ENCODE assay signal across 8 mouse cellular contexts in genomic region chr14:21831830-21832403, GRCm38 (mm10). TPM values are rescaled to one million over a fixed set of nuclear protein-coding genes. Genes with fewer than 3 reads are reported as not detected.
A peak's percentile ranks its signal among the peaks of the same experiment; 100 is the strongest.
DNase-seq lines count a peak whose midpoint lies in the region; ATAC-seq and TF ChIP-seq lines count a peak whose summit lies in the region.

No protein-coding gene starts in this region.

- H3K4me2 ChIP-seq in hindbrain, postnatal 0 days (ENCODE audit: low read depth, low read length) = peak overlapping the region; percentile 93

- H3K27ac ChIP-seq in hindbrain, postnatal 0 days = peak overlapping the region; percentile 92

- no peak for TF ChIP-seq CTCF in hindbrain, postnatal 0 days (IDR thresholded peaks at IDR 0.05; ENCODE audit: low read depth)

- H3K27me3 ChIP-seq in hindbrain, postnatal 0 days (ENCODE audit: insufficient read depth, low read length) = no peaks in the 10 kb centered on the region

- peak overlapping the region; percentile 72 for H3K9ac ChIP-seq in hindbrain, postnatal 0 days (replicated peaks; ENCODE audit: low read length)

- ATAC-seq in common myeloid progenitor, adult 5-6 weeks (replicated peaks; ENCODE audit: low read depth, poor library complexity, severe bottlenecking) = peak; percentile 36; the same call in 1 of the 2 replicates
- no peak for ATAC-seq in hindbrain, postnatal 0 days

- peaks cover 18% of the 10 kb centered on the region for H3K4me1 ChIP-seq in hindbrain, postnatal 0 days (ENCODE audit: insufficient read depth, low read length)

- peaks cover 11% of the 10 kb centered on the region for H3K36me3 ChIP-seq in hindbrain, postnatal 0 days (ENCODE audit: insufficient read depth, low read length)

- peak; percentile 24 for DNase-seq in kidney, adult 18-20 months
- DNase-seq in kidney, postnatal 4 days = no peak
- DNase-seq in hindbrain, postnatal 0 days (ENCODE audit: low spot score) = no peak
- DNase-seq in lung, postnatal 36 days = peak; percentile 71
- DNase-seq in embryo, embryonic 9.5 days (ENCODE audit: extremely low spot score) = no peak
- DNase-seq in thymus, postnatal 25 days = no peak
- DNase-seq in retina, embryonic 14.5 days (ENCODE audit: low spot score) = no peak

- no peaks in the 10 kb centered on the region for H3K9me3 ChIP-seq in hindbrain, postnatal 0 days (ENCODE audit: low read length)

- 1% methylated on average over 28 of the region's 28 CpGs for WGBS in hindbrain, postnatal 0 days

- H3K4me3 ChIP-seq in hindbrain, postnatal 0 days (ENCODE audit: low read length) = peak overlapping the region; percentile 92

RNA-seq across cellular contexts. Expression of gene Vdac2, which starts 6.9 kb away (rescaled TPM):
- total RNA-seq in common myeloid progenitor, adult 5-6 weeks (2017) = 310 and 348 TPM in 2 replicates
- 197 and 223 TPM in 2 replicates for total RNA-seq in hindbrain, postnatal 0 days (2014; rRNA removed)
- polyA plus RNA-seq in hindbrain, postnatal 0 days (2015; fragmentation: Nextera tagmentation; extraction: Ambion mirVana) = 323 and 328 TPM in 2 replicates

RNA-seq across cellular contexts. Expression of gene Comtd1, which starts 16.9 kb away (rescaled TPM):
- 7.3 and 14.0 TPM in 2 replicates for total RNA-seq in common myeloid progenitor, adult 5-6 weeks (2017)
- total RNA-seq in hindbrain, postnatal 0 days (2014; rRNA removed) = 37.1 and 47.9 TPM in 2 replicates
- 62.2 and 62.8 TPM in 2 replicates for polyA plus RNA-seq in hindbrain, postnatal 0 days (2015; fragmentation: Nextera tagmentation; extraction: Ambion mirVana)

Comparison
In these comparisons a context has a peak if more than half of its experiments do, and no peak if none do; other contexts are left out.
1. DNase-seq: peak in kidney, adult 18-20 months (single experiment) and lung, postnatal 36 days (single experiment); none in kidney, postnatal 4 days (0 of 2), hindbrain, postnatal 0 days (single experiment), embryo, embryonic 9.5 days (single experiment), thymus, postnatal 25 days (single experiment) and retina, embryonic 14.5 days (single experiment).